Mouse (Mus musculus): Measurements from ENCODE around the gene Abhd17a. TPM values are rescaled to one million over a fixed set of nuclear protein-coding genes. Genes with fewer than 3 reads are reported as not detected.
A peak's percentile ranks its signal among the peaks of the same experiment; 100 is the strongest.

The Abhd17a gene
- total and polyA plus RNA-seq, 2 experiments from 2014 or later: 171 to 389 TPM

DNA sequence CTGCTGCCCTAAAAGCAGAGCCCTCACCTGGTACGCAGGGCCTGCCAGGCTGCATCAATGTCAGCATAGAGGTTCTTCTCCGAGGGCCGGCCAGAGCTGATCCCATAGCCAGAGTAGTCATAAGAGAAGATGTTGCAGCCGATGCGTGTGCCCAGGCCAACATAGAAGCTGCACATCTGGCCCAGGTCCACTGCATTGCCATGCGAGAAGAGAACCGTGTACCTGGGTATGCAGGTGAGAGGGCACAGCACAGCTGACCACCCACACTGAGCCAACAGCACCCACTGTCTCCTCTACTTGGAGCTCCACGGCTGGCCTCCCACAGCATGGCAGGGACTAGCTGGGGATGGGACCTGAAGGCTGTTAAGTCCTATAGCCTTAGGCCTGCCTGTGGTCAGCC, 4.6 kb downstream of the Abhd17a start:
- Histone ChIP-seq H3K36me3 (ENCODE audit: insufficient read depth, low read length) (no peaks in the 10 kb centered on the region), H3K9ac (replicated peaks; ENCODE audit: low read length) (0 out of 2 replicates have a peak overlapping the region, but pooled peaks have one; percentile 5), H3K27me3 (ENCODE audit: insufficient read depth, low read length) (no peaks in the 10 kb centered on the region), H3K4me3 (ENCODE audit: low read length) (no peak overlapping the region), H3K27ac (no peak overlapping the region), H3K4me1 (ENCODE audit: insufficient read depth, low read length) (0 out of 2 replicates have a peak, but pooled peaks cover 13% of the 10 kb centered on the region), H3K4me2 (ENCODE audit: low read depth, low read length) (0 out of 2 replicates have a peak overlapping the region, but pooled peaks have one; percentile 16), H3K9me3 (ENCODE audit: low read length) (no peaks in the 10 kb centered on the region)
- 95% methylated on average over 8 of the region's 8 CpGs for WGBS
- TF ChIP-seq CTCF (IDR thresholded peaks at IDR 0.05; ENCODE audit: low read depth): no peak
- DNase-seq (ENCODE audit: low spot score) (no peak), ATAC-seq (no peak)

- ATAC-seq: 0 out of 2 replicates have a peak, but pooled peaks have one; percentile 13
- DNase-seq (ENCODE audit: low spot score): no peak
- WGBS: 69% methylated on average over 12 of the region's 12 CpGs
- no peak overlapping the region for H3K27ac ChIP-seq
- 0 out of 2 replicates have a peak overlapping the region, but pooled peaks have one; percentile 16 for H3K4me2 ChIP-seq (ENCODE audit: low read depth, low read length)
- no peak overlapping the region for H3K4me3 ChIP-seq (ENCODE audit: low read length)
- H3K9me3 ChIP-seq (ENCODE audit: low read length): no peaks in the 10 kb centered on the region
- no peaks in the 10 kb centered on the region for H3K27me3 ChIP-seq (ENCODE audit: insufficient read depth, low read length)
- 0 out of 2 replicates have a peak overlapping the region, but pooled peaks have one; percentile 5 for H3K9ac ChIP-seq (replicated peaks; ENCODE audit: low read length)
- TF ChIP-seq CTCF (IDR thresholded peaks at IDR 0.05; ENCODE audit: low read depth): no peak
- H3K36me3 ChIP-seq (ENCODE audit: insufficient read depth, low read length): no peaks in the 10 kb centered on the region
- 0 out of 2 replicates have a peak, but pooled peaks cover 13% of the 10 kb centered on the region for H3K4me1 ChIP-seq (ENCODE audit: insufficient read depth, low read length)
These were observed 5.2 kb downstream of the Abhd17a start for GRCm38 (mm10) chr10:80584642-80585552.

DNA sequence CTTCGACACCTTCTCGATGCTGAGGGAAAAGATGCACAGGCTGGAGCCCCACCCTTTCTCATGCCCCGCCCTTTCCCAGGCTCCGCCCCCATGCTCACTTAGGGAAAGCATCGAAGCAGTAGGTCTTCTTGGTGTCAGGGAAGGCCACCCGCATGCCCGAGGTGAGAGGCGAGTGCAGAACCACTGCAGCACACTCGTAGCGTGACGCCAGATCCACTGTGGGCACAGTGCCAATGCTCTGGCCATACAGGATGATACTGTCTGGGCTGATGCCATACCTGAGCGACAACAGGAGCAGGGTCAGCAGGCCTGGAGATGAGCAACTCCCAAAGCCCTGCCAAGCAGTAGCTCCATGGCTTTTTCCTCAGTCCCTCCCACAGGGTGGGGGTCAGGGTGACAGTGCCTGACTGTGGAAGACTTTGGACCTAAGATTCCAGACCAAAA, 6.1 kb downstream of the Abhd17a start:
- H3K27me3 ChIP-seq (ENCODE audit: insufficient read depth, low read length): no peaks in the 10 kb centered on the region
- WGBS: 63% methylated on average over 12 of the region's 12 CpGs
- no peak overlapping the region for H3K9ac ChIP-seq (replicated peaks; ENCODE audit: low read length)
- H3K9me3 ChIP-seq (ENCODE audit: low read length): no peaks in the 10 kb centered on the region
- no peaks in the 10 kb centered on the region for H3K36me3 ChIP-seq (ENCODE audit: insufficient read depth, low read length)
- H3K4me2 ChIP-seq (ENCODE audit: low read depth, low read length): no peak overlapping the region
- H3K4me3 ChIP-seq (ENCODE audit: low read length): no peak overlapping the region
- no peak overlapping the region for H3K27ac ChIP-seq
- no peak for TF ChIP-seq CTCF (IDR thresholded peaks at IDR 0.05; ENCODE audit: low read depth)
- ATAC-seq: no peak
- H3K4me1 ChIP-seq (ENCODE audit: insufficient read depth, low read length): peaks cover 8% of the 10 kb centered on the region; the same call in 1 of the 2 replicates
- peak; percentile 17 for DNase-seq (ENCODE audit: low spot score)

- Histone ChIP-seq H3K4me2 (ENCODE audit: low read depth, low read length) (no peak overlapping the region), H3K27me3 (ENCODE audit: insufficient read depth, low read length) (no peaks in the 10 kb centered on the region), H3K9ac (replicated peaks; ENCODE audit: low read length) (no peak overlapping the region), H3K27ac (no peak overlapping the region), H3K4me3 (ENCODE audit: low read length) (no peak overlapping the region), H3K4me1 (ENCODE audit: insufficient read depth, low read length) (peaks cover 11% of the 10 kb centered on the region), H3K9me3 (ENCODE audit: low read length) (no peaks in the 10 kb centered on the region), H3K36me3 (ENCODE audit: insufficient read depth, low read length) (no peaks in the 10 kb centered on the region)
- WGBS: 84% methylated on average over 5 of the region's 5 CpGs
- TF ChIP-seq CTCF (IDR thresholded peaks at IDR 0.05; ENCODE audit: low read depth): no peak
- DNase-seq (ENCODE audit: low spot score) (no peak), ATAC-seq (no peak)
These were observed 7.1 kb downstream of the Abhd17a start for GRCm38 (mm10) chr10:80583047-80583446.

DNA sequence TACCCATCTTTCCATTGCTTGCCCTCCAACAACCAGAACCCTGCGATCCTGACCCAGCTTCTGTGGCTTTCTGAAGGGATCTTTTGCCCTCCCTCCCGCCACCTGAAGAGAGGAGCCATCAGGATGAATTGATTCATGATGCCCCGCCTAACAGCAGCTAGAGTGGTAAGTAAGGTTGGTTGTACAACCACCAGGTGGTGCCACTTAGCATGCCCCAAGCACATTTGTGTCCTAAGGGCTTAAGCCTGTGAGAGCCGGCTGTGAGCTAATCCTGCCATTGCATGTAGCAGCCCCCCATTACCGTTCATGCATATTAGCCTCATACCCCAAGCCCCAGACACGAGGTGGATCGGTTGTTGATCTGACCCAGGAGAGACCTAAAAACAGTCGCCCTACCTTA, 11.2 kb downstream of the Abhd17a start:
- DNase-seq (ENCODE audit: low spot score) (peak; percentile 77), ATAC-seq (no peak)
- TF ChIP-seq CTCF (IDR thresholded peaks at IDR 0.05; ENCODE audit: low read depth): peak; percentile 74
- Histone ChIP-seq H3K27ac (peak overlapping the region; percentile 86; the same call in 1 of the 2 replicates), H3K9me3 (ENCODE audit: low read length) (no peaks in the 10 kb centered on the region), H3K4me1 (ENCODE audit: insufficient read depth, low read length) (peaks cover 26% of the 10 kb centered on the region), H3K4me2 (ENCODE audit: low read depth, low read length) (peak overlapping the region; percentile 90), H3K36me3 (ENCODE audit: insufficient read depth, low read length) (no peaks in the 10 kb centered on the region), H3K27me3 (ENCODE audit: insufficient read depth, low read length) (no peaks in the 10 kb centered on the region), H3K4me3 (ENCODE audit: low read length) (peak overlapping the region; percentile 80), H3K9ac (replicated peaks; ENCODE audit: low read length) (no peak overlapping the region)
- 7% methylated on average over 8 of the region's 8 CpGs for WGBS

DNA sequence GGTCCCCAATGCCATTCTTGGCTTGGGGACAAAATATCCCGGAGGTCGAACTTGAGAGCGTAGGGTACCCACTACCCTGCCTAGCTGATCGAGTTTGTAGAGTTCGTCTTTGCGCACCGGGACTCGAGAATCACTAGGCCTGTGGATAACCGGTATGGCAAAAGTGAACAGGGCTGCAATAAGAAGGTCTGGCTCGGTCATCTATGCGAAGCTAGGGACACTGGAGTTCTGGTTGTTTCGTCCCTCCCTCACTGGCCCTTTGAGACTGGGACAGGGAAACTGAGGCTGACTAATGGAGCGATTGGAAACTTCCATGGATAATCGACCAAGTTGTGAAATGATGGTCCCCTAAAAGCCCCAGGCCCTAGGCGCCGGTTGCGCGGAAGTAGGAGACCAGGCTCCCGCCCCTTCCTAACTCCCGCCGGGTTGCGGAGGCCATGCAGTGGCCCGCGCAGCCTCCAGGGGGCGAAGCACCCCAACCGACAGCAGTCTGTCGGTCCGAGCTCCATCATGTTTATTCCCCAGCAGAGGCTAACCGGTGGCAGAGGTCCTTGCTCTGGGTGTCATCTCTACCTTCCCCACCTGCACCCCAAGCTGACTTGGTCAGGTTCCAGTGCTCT, 11.9 kb downstream of the Abhd17a start:
- WGBS: under 1% methylated on average over 29 of the region's 29 CpGs
- peak overlapping the region; percentile 90 for H3K4me2 ChIP-seq (ENCODE audit: low read depth, low read length)
- peak overlapping the region; percentile 80 for H3K4me3 ChIP-seq (ENCODE audit: low read length)
- H3K36me3 ChIP-seq (ENCODE audit: insufficient read depth, low read length): no peaks in the 10 kb centered on the region
- peak overlapping the region; percentile 29 for H3K9ac ChIP-seq (replicated peaks; ENCODE audit: low read length)
- no peaks in the 10 kb centered on the region for H3K27me3 ChIP-seq (ENCODE audit: insufficient read depth, low read length)
- DNase-seq (ENCODE audit: low spot score): peak; percentile 79
- ATAC-seq: no peak
- peaks cover 30% of the 10 kb centered on the region for H3K4me1 ChIP-seq (ENCODE audit: insufficient read depth, low read length)
- H3K27ac ChIP-seq: peak overlapping the region; percentile 86; the same call in 1 of the 2 replicates
- H3K9me3 ChIP-seq (ENCODE audit: low read length): no peaks in the 10 kb centered on the region
- peak; percentile 82 for TF ChIP-seq CTCF (IDR thresholded peaks at IDR 0.05; ENCODE audit: low read depth)
